Mouse (Mus musculus) embryonic facial prominence, embryonic 15.5 days (tissue): ENCODE measurements around the gene Ankrd49. TPM values are rescaled to one million over a fixed set of nuclear protein-coding genes. Genes with fewer than 3 reads are reported as not detected.

Experiments used
- ATAC-seq: fragments of 200-750 bp; cut with Nextera tagmentation; 2 replicates; pipeline ENCODE4 v1.8.0; 2017; ENCODE audit warnings: low read depth, moderate TSS enrichment; ENCODE audit not compliant: insufficient number of reproducible peaks, low FRiP score, low TSS enrichment
- H3K27ac ChIP-seq: fragments of 300-500 bp; sonication (generic); replicated peaks from 2 replicates; pipeline ENCODE4 v1.5.1; 2015; ENCODE audit warnings: mild to moderate bottlenecking, inconsistent platforms
- H3K27me3 ChIP-seq: fragments of 300-500 bp; sonication (generic); 2 replicates; pipeline ENCODE4 v1.6.1; 2015; ENCODE audit warnings: inconsistent platforms
- H3K36me3 ChIP-seq: fragments of 300-500 bp; sonication (generic); 2 replicates; pipeline ENCODE4 v1.6.1; 2015; ENCODE audit warnings: mild to moderate bottlenecking, inconsistent platforms
- H3K4me1 ChIP-seq: fragments of 300-500 bp; sonication (generic); 2 replicates; pipeline ENCODE4 v1.6.1; 2015; ENCODE audit warnings: inconsistent platforms
- H3K4me2 ChIP-seq: fragments of 300-500 bp; sonication (generic); replicated peaks from 2 replicates; pipeline ENCODE4 v1.6.1; 2015; ENCODE audit warnings: mild to moderate bottlenecking, inconsistent platforms
- H3K4me3 ChIP-seq: fragments of 300-500 bp; sonication (generic); replicated peaks from 2 replicates; pipeline ENCODE4 v1.5.1; 2015; ENCODE audit warnings: mild to moderate bottlenecking, inconsistent platforms
- H3K9ac ChIP-seq: fragments of 300-500 bp; sonication (generic); 2 replicates; pipeline ENCODE4 v1.6.1; 2015; ENCODE audit warnings: inconsistent platforms
- H3K9me3 ChIP-seq: fragments of 300-500 bp; sonication (generic); replicated peaks from 2 replicates; pipeline ENCODE4 v1.6.1; 2016; ENCODE audit warnings: inconsistent platforms
- WGBS: fragments of 180-500 bp; shearing (Covaris S2); methylation state at CpG from one replicate; pipeline ENCODE4 v1.1.7; 2015; 5-methylcytosine and 5-hydroxymethylcytosine counted together
- polyA plus RNA-seq: library from polyadenylated mRNA; unstranded; fragments of >200 nt; fragmentation: Nextera tagmentation; extraction: Ambion mirVana; gene quantifications from 2 replicates; pipeline ENCODE4 v1.2.1, GENCODE M21; 2015

The Ankrd49 gene
- 40.6 and 42.8 TPM in 2 replicates for polyA plus RNA-seq

- ATAC-seq = peak; percentile 98
- no peaks in the 10 kb centered on the region for H3K27me3 ChIP-seq
- peak within 1 kb of the TSS; percentile 84 for H3K4me2 ChIP-seq
- no peaks in the 10 kb centered on the region for H3K9me3 ChIP-seq
- under 1% methylated on average over 62 of the region's 62 CpGs for WGBS
- H3K27ac ChIP-seq = peak within 1 kb of the TSS; percentile 98
- H3K9ac ChIP-seq = peak within 1 kb of the TSS; percentile 88
- H3K4me1 ChIP-seq = peaks cover 8% of the 10 kb centered on the region; the same call in 1 of the 2 replicates
- H3K4me3 ChIP-seq = peak within 1 kb of the TSS; percentile 90
- H3K36me3 ChIP-seq = peaks cover 40% of the 10 kb centered on the region
Observed at GRCm38 (mm10) chr9:14784039-14785002, at the start of gene Ankrd49, which contains the start of gene Mre11a. Gene Ankrd49, minus strand, starts transcription at chr9:14784856. Gene Mre11a, plus strand, starts transcription at chr9:14784654.

DNA sequence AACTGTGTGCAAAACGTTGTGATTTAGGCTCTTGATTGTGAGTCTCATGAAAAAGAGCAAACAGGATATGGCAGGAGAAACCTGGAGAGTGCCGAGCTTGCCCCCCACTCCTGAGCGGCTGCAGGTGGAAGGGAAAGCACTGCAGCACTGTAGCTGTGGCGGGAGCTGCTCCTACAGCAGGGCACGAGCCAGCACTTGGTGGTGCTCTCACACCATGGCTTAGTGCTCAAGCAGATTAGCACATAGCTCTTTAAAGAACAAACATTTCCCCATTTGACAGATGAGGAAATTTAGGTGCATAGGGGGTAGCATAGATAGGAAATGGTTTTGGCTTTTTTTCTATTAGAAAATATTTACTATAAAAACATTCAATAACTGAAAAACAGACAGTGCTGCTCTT is 47.4 kb upstream of the Ankrd49 start:
- no peak overlapping the region for H3K27ac ChIP-seq
- WGBS = 83% methylated on average over 5 of the region's 5 CpGs
- no peak overlapping the region for H3K4me3 ChIP-seq
- no peaks in the 10 kb centered on the region for H3K27me3 ChIP-seq
- no peak for ATAC-seq
- H3K4me1 ChIP-seq = no peaks in the 10 kb centered on the region
- no peaks in the 10 kb centered on the region for H3K9me3 ChIP-seq
- peaks cover 45% of the 10 kb centered on the region for H3K36me3 ChIP-seq
- no peak overlapping the region for H3K4me2 ChIP-seq
- no peak overlapping the region for H3K9ac ChIP-seq

- WGBS = 80% methylated on average over 2 of the region's 2 CpGs
- Histone ChIP-seq H3K36me3 (peaks cover 38% of the 10 kb centered on the region), H3K27me3 (no peaks in the 10 kb centered on the region)
Observed at GRCm38 (mm10) chr9:14827875-14828274, 43.2 kb upstream of the Ankrd49 start.

GRCm38 (mm10) chr9:14824840-14825239 is 40.2 kb upstream of the Ankrd49 start:
- ATAC-seq = no peak
- Histone ChIP-seq H3K27me3 (no peaks in the 10 kb centered on the region), H3K4me2 (no peak overlapping the region), H3K4me3 (no peak overlapping the region), H3K9ac (no peak overlapping the region), H3K4me1 (no peaks in the 10 kb centered on the region), H3K9me3 (no peaks in the 10 kb centered on the region), H3K27ac (no peak overlapping the region), H3K36me3 (peaks cover 58% of the 10 kb centered on the region)
- 84% methylated on average over 5 of the region's 5 CpGs for WGBS

More at GRCm38 (mm10) chr9:14827875-14828274, 43.2 kb upstream of the Ankrd49 start:
- no peaks in the 10 kb centered on the region for H3K4me1 ChIP-seq
- no peak overlapping the region for H3K27ac ChIP-seq
- H3K4me3 ChIP-seq = no peak overlapping the region
- no peak overlapping the region for H3K4me2 ChIP-seq
- no peak overlapping the region for H3K9ac ChIP-seq
- no peaks in the 10 kb centered on the region for H3K9me3 ChIP-seq
- ATAC-seq = no peak

GRCm38 (mm10) chr9:14821396-14821795 is 36.7 kb upstream of the Ankrd49 start:
- H3K27ac ChIP-seq = no peak overlapping the region
- H3K9ac ChIP-seq = no peak overlapping the region
- no peaks in the 10 kb centered on the region for H3K9me3 ChIP-seq
- H3K36me3 ChIP-seq = peaks cover 74% of the 10 kb centered on the region
- H3K4me2 ChIP-seq = no peak overlapping the region
- H3K27me3 ChIP-seq = no peaks in the 10 kb centered on the region
- H3K4me3 ChIP-seq = no peak overlapping the region
- H3K4me1 ChIP-seq = no peaks in the 10 kb centered on the region
- ATAC-seq = no peak

GRCm38 (mm10) chr9:14810111-14810510 is 25.5 kb upstream of the Ankrd49 start:
- WGBS = 90% methylated on average over 5 of the region's 5 CpGs
- Histone ChIP-seq H3K4me2 (no peak overlapping the region), H3K27ac (no peak overlapping the region), H3K4me3 (no peak overlapping the region), H3K36me3 (peaks cover 57% of the 10 kb centered on the region), H3K27me3 (no peaks in the 10 kb centered on the region), H3K9ac (no peak overlapping the region), H3K4me1 (no peaks in the 10 kb centered on the region), H3K9me3 (no peaks in the 10 kb centered on the region)
- no peak for ATAC-seq

DNA sequence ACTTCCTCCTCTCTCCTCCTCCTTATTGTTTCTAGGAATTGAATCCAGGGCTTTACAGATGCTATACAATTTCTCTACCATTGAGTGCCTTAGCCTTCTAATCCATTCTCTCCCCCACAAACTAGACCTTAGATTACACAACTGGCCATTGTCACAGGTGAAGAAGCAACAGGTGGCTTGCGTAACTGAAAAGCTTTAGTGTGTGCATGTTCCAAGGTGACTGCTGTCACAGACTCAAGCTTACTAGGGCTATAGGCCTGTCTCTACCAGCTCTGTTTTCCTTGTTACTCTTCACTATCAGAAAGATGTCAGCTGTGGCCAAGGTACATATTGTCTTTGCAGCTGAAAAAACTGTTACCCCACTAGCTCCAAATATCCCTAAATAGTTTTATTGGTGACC is 22.1 kb upstream of the Ankrd49 start:
- Histone ChIP-seq H3K9ac (no peak overlapping the region), H3K36me3 (peaks cover 61% of the 10 kb centered on the region)

DNA sequence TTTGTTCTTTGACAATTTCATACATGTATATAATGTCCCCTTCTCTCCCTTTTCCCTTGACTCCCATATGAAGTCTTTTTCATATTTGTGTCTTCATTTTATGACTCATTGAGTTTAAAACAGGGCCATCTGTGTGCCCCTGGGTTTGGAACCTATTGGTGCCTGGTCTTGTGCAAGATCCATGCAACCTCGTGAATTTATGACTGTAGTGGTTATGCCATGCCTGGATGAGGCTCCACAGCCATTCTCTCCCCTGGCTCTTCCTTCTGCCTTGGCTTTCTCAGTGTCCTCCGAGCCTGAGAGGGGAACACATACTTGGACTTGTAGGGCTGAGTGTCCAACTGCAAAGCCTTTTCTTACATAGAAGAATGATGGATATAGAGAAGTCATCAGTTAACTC is 21.1 kb upstream of the Ankrd49 start:
- no peak overlapping the region for H3K27ac ChIP-seq
- H3K9me3 ChIP-seq = no peaks in the 10 kb centered on the region
- H3K4me1 ChIP-seq = no peaks in the 10 kb centered on the region
- H3K36me3 ChIP-seq = peaks cover 68% of the 10 kb centered on the region
- H3K9ac ChIP-seq = no peak overlapping the region
- H3K4me2 ChIP-seq = no peak overlapping the region
- H3K27me3 ChIP-seq = no peaks in the 10 kb centered on the region
- WGBS = 79% methylated on average over 2 of the region's 2 CpGs
- ATAC-seq = no peak
- no peak overlapping the region for H3K4me3 ChIP-seq

More for the DNA sequence above, 22.1 kb upstream of the Ankrd49 start:
- no peaks in the 10 kb centered on the region for H3K9me3 ChIP-seq
- H3K4me3 ChIP-seq = no peak overlapping the region
- no peak overlapping the region for H3K27ac ChIP-seq
- H3K4me1 ChIP-seq = no peaks in the 10 kb centered on the region
- WGBS = 97% methylated on average over 1 of the region's 1 CpGs
- H3K4me2 ChIP-seq = no peak overlapping the region
- no peak for ATAC-seq
- no peaks in the 10 kb centered on the region for H3K27me3 ChIP-seq

- Histone ChIP-seq H3K4me1 (peaks cover 8% of the 10 kb centered on the region; the same call in 1 of the 2 replicates), H3K9ac (no peak overlapping the region), H3K36me3 (peaks cover 38% of the 10 kb centered on the region), H3K9me3 (no peaks in the 10 kb centered on the region), H3K4me2 (no peak overlapping the region), H3K4me3 (no peak overlapping the region), H3K27ac (no peak overlapping the region), H3K27me3 (no peaks in the 10 kb centered on the region)
- no peak for ATAC-seq
- 88% methylated on average over 6 of the region's 6 CpGs for WGBS
Observed at GRCm38 (mm10) chr9:14787356-14787755, 2.7 kb upstream of the Ankrd49 start.

DNA sequence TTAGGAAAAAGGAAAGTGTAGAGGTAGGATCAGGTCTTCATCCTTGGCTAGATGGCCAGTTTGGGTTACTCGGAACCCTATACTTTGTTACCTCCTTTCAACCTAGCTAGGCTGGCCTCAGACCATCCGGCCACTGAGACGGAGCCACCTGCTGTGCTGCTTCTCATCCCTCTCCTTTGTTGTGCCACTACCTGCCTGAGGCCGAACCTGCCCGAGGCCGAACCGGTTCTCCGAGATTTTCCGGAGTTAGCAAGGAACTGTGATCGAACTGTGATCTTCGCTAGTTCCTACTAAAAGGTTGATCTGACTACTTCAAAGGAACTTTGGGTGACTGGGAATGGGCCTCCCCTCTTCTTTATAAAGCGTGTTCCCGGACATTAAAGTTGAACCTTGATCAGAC is 6.3 kb downstream of the Ankrd49 start:
- no peak for ATAC-seq
- H3K27ac ChIP-seq = no peak overlapping the region

GRCm38 (mm10) chr9:14773813-14774212 is 10.8 kb downstream of the Ankrd49 start:
- H3K4me2 ChIP-seq = no peak overlapping the region
- ATAC-seq = no peak
- H3K27ac ChIP-seq = no peak overlapping the region
- peaks cover 3% of the 10 kb centered on the region; the same call in 1 of the 2 replicates for H3K4me1 ChIP-seq
- H3K4me3 ChIP-seq = no peak overlapping the region
- 41% methylated on average over 2 of the region's 2 CpGs for WGBS
- H3K27me3 ChIP-seq = peaks cover 16% of the 10 kb centered on the region; the same call in 1 of the 2 replicates
- H3K9ac ChIP-seq = no peak overlapping the region
- no peaks in the 10 kb centered on the region for H3K9me3 ChIP-seq
- no peaks in the 10 kb centered on the region for H3K36me3 ChIP-seq

More for the DNA sequence above, 6.3 kb downstream of the Ankrd49 start:
- no peaks in the 10 kb centered on the region for H3K9me3 ChIP-seq
- no peaks in the 10 kb centered on the region for H3K27me3 ChIP-seq
- no peaks in the 10 kb centered on the region for H3K4me1 ChIP-seq
- no peak overlapping the region for H3K4me3 ChIP-seq
- no peak overlapping the region for H3K9ac ChIP-seq
- no peak overlapping the region for H3K4me2 ChIP-seq
- 33% methylated on average over 13 of the region's 13 CpGs for WGBS
- peaks cover 18% of the 10 kb centered on the region for H3K36me3 ChIP-seq
